Mouse (Mus musculus): ENCODE measurements at regions not wholly inside any gene's neighbourhood (a gene's known extent, or its start where the extent isn't known, plus 50 kb on each side); places are given as distances from the start of the nearest gene placed in this dataset.

GRCm38 (mm10) chr15:6072920-6073319 is 226.7 kb upstream of the Dab2 start:
- no peak overlapping the region for H3K27ac ChIP-seq

GRCm38 (mm10) chr15:6080714-6081635 is 218.6 kb upstream of the Dab2 start:
- H3K4me2 ChIP-seq, result no peak overlapping the region
- WGBS, result 52% methylated on average over 8 of the region's 8 CpGs
- no peaks in the 10 kb centered on the region for H3K9me3 ChIP-seq
- H3K4me1 ChIP-seq, result no peaks in the 10 kb centered on the region
- no peak overlapping the region for H3K27ac ChIP-seq
- peak; percentile 60; the same call in 1 of the 2 replicates for ATAC-seq (ENCODE audit: low FRiP score)
- H3K4me3 ChIP-seq (replicated peaks), result no peak overlapping the region
- H3K9ac ChIP-seq, result no peak overlapping the region
- no peaks in the 10 kb centered on the region for H3K36me3 ChIP-seq (replicated peaks)
- no peaks in the 10 kb centered on the region for H3K27me3 ChIP-seq

More at GRCm38 (mm10) chr15:6072920-6073319, 226.7 kb upstream of the Dab2 start:
- Histone ChIP-seq H3K9ac (no peak overlapping the region), H3K36me3 (replicated peaks) (no peaks in the 10 kb centered on the region), H3K27me3 (no peaks in the 10 kb centered on the region), H3K4me3 (replicated peaks) (no peak overlapping the region), H3K4me2 (no peak overlapping the region), H3K4me1 (no peaks in the 10 kb centered on the region), H3K9me3 (no peaks in the 10 kb centered on the region)
- ATAC-seq (ENCODE audit: low FRiP score), result no peak
- WGBS, result 76% methylated on average over 3 of the region's 3 CpGs

GRCm38 (mm10) chr15:6087208-6087607 is 212.4 kb upstream of the Dab2 start:
- WGBS, result 83% methylated on average over 3 of the region's 3 CpGs
- no peak overlapping the region for H3K4me3 ChIP-seq (replicated peaks)
- H3K4me1 ChIP-seq, result no peaks in the 10 kb centered on the region
- no peaks in the 10 kb centered on the region for H3K9me3 ChIP-seq
- H3K36me3 ChIP-seq (replicated peaks), result no peaks in the 10 kb centered on the region
- H3K27me3 ChIP-seq, result no peaks in the 10 kb centered on the region
- H3K4me2 ChIP-seq, result no peak overlapping the region
- no peak overlapping the region for H3K27ac ChIP-seq
- no peak for ATAC-seq (ENCODE audit: low FRiP score)
- H3K9ac ChIP-seq, result no peak overlapping the region

GRCm38 (mm10) chr15:6088498-6088897 is 211.1 kb upstream of the Dab2 start:
- H3K27me3 ChIP-seq, result no peaks in the 10 kb centered on the region
- no peaks in the 10 kb centered on the region for H3K4me1 ChIP-seq
- ATAC-seq (ENCODE audit: low FRiP score), result no peak
- 88% methylated on average over 4 of the region's 4 CpGs for WGBS
- no peaks in the 10 kb centered on the region for H3K36me3 ChIP-seq (replicated peaks)
- no peak overlapping the region for H3K9ac ChIP-seq
- H3K27ac ChIP-seq, result no peak overlapping the region
- H3K9me3 ChIP-seq, result no peaks in the 10 kb centered on the region
- no peak overlapping the region for H3K4me2 ChIP-seq
- H3K4me3 ChIP-seq (replicated peaks), result no peak overlapping the region

- no peak overlapping the region for H3K9ac ChIP-seq
- H3K27ac ChIP-seq, result no peak overlapping the region
- no peak for ATAC-seq (ENCODE audit: low FRiP score)
- no peaks in the 10 kb centered on the region for H3K36me3 ChIP-seq (replicated peaks)
- no peaks in the 10 kb centered on the region for H3K27me3 ChIP-seq
- 88% methylated on average over 3 of the region's 3 CpGs for WGBS
- no peaks in the 10 kb centered on the region for H3K9me3 ChIP-seq
- no peaks in the 10 kb centered on the region for H3K4me1 ChIP-seq
- H3K4me2 ChIP-seq, result no peak overlapping the region
- H3K4me3 ChIP-seq (replicated peaks), result no peak overlapping the region
Measured at GRCm38 (mm10) chr15:6129697-6130096, 169.9 kb upstream of the Dab2 start.

GRCm38 (mm10) chr15:6132216-6132615 is 167.4 kb upstream of the Dab2 start:
- Histone ChIP-seq H3K4me2 (no peak overlapping the region), H3K9ac (no peak overlapping the region), H3K9me3 (peaks cover 6% of the 10 kb centered on the region; the same call in 1 of the 2 replicates), H3K4me3 (replicated peaks) (no peak overlapping the region), H3K27me3 (no peaks in the 10 kb centered on the region), H3K4me1 (no peaks in the 10 kb centered on the region), H3K36me3 (replicated peaks) (no peaks in the 10 kb centered on the region), H3K27ac (no peak overlapping the region)
- no peak for ATAC-seq (ENCODE audit: low FRiP score)

GRCm38 (mm10) chr15:6145071-6145470 is 154.5 kb upstream of the Dab2 start:
- Histone ChIP-seq H3K4me2 (no peak overlapping the region), H3K36me3 (replicated peaks) (no peaks in the 10 kb centered on the region), H3K27me3 (no peaks in the 10 kb centered on the region), H3K4me3 (replicated peaks) (no peak overlapping the region), H3K9ac (no peak overlapping the region), H3K27ac (no peak overlapping the region), H3K9me3 (no peaks in the 10 kb centered on the region), H3K4me1 (no peaks in the 10 kb centered on the region)
- no peak for ATAC-seq (ENCODE audit: low FRiP score)
- 89% methylated on average over 2 of the region's 2 CpGs for WGBS

- ATAC-seq (ENCODE audit: low FRiP score), result no peak
- Histone ChIP-seq H3K9ac (no peak overlapping the region), H3K4me1 (no peaks in the 10 kb centered on the region), H3K4me2 (no peak overlapping the region), H3K4me3 (replicated peaks) (no peak overlapping the region), H3K27me3 (no peaks in the 10 kb centered on the region), H3K27ac (no peak overlapping the region), H3K36me3 (replicated peaks) (no peaks in the 10 kb centered on the region), H3K9me3 (no peaks in the 10 kb centered on the region)
- WGBS, result 80% methylated on average over 9 of the region's 9 CpGs
Measured at GRCm38 (mm10) chr15:6154706-6155105, 144.9 kb upstream of the Dab2 start.

- no peak overlapping the region for H3K9ac ChIP-seq
- H3K36me3 ChIP-seq (replicated peaks), result no peaks in the 10 kb centered on the region
- no peak overlapping the region for H3K4me3 ChIP-seq (replicated peaks)
- no peaks in the 10 kb centered on the region for H3K4me1 ChIP-seq
- H3K9me3 ChIP-seq, result no peaks in the 10 kb centered on the region
- ATAC-seq (ENCODE audit: low FRiP score), result no peak
- no peaks in the 10 kb centered on the region for H3K27me3 ChIP-seq
- 74% methylated on average over 1 of the region's 1 CpGs for WGBS
- H3K27ac ChIP-seq, result no peak overlapping the region
- no peak overlapping the region for H3K4me2 ChIP-seq
Measured at GRCm38 (mm10) chr15:6180261-6180660, 119.3 kb upstream of the Dab2 start.

- 87% methylated on average over 3 of the region's 3 CpGs for WGBS
- Histone ChIP-seq H3K4me3 (replicated peaks) (no peak overlapping the region), H3K4me1 (no peaks in the 10 kb centered on the region), H3K27me3 (no peaks in the 10 kb centered on the region), H3K9me3 (no peaks in the 10 kb centered on the region), H3K9ac (no peak overlapping the region), H3K4me2 (no peak overlapping the region), H3K27ac (no peak overlapping the region), H3K36me3 (replicated peaks) (no peaks in the 10 kb centered on the region)
- ATAC-seq (ENCODE audit: low FRiP score), result no peak
Measured at GRCm38 (mm10) chr15:6183627-6184026, 116.0 kb upstream of the Dab2 start.

GRCm38 (mm10) chr15:6191845-6192244 is 107.7 kb upstream of the Dab2 start:
- H3K27me3 ChIP-seq, result no peaks in the 10 kb centered on the region
- no peak overlapping the region for H3K9ac ChIP-seq
- no peaks in the 10 kb centered on the region for H3K36me3 ChIP-seq (replicated peaks)
- no peak overlapping the region for H3K27ac ChIP-seq
- ATAC-seq (ENCODE audit: low FRiP score), result no peak
- no peaks in the 10 kb centered on the region for H3K9me3 ChIP-seq
- no peaks in the 10 kb centered on the region for H3K4me1 ChIP-seq
- no peak overlapping the region for H3K4me3 ChIP-seq (replicated peaks)
- H3K4me2 ChIP-seq, result no peak overlapping the region

GRCm38 (mm10) chr15:6207239-6207638 is 92.3 kb upstream of the Dab2 start:
- ATAC-seq (ENCODE audit: low FRiP score), result no peak
- Histone ChIP-seq H3K36me3 (replicated peaks) (no peaks in the 10 kb centered on the region), H3K27ac (no peak overlapping the region), H3K9me3 (no peaks in the 10 kb centered on the region), H3K27me3 (0 out of 2 replicates have a peak, but pooled peaks cover 3% of the 10 kb centered on the region), H3K9ac (no peak overlapping the region), H3K4me1 (no peaks in the 10 kb centered on the region), H3K4me3 (replicated peaks) (no peak overlapping the region), H3K4me2 (no peak overlapping the region)
- WGBS, result 72% methylated on average over 2 of the region's 2 CpGs

- Histone ChIP-seq H3K4me2 (no peak overlapping the region), H3K9ac (no peak overlapping the region), H3K36me3 (replicated peaks) (no peaks in the 10 kb centered on the region), H3K27ac (no peak overlapping the region), H3K27me3 (0 out of 2 replicates have a peak, but pooled peaks cover 3% of the 10 kb centered on the region), H3K4me3 (replicated peaks) (no peak overlapping the region), H3K9me3 (no peaks in the 10 kb centered on the region), H3K4me1 (no peaks in the 10 kb centered on the region)
- 15% methylated on average over 2 of the region's 2 CpGs for WGBS
- peak; percentile 63; the same call in 1 of the 2 replicates for ATAC-seq (ENCODE audit: low FRiP score)
Measured at GRCm38 (mm10) chr15:6209301-6209700, 90.3 kb upstream of the Dab2 start.
